Mouse (Mus musculus) neural tube, embryonic 14.5 days (tissue): ENCODE measurements around the gene Kcnh5. TPM values are rescaled to one million over a fixed set of nuclear protein-coding genes. Genes with fewer than 3 reads are reported as not detected.
A peak's percentile ranks its signal among the peaks of the same experiment; 100 is the strongest.

Source experiments
- ATAC-seq: fragments of 200-750 bp; cut with Nextera tagmentation; 2 replicates; pipeline ENCODE4 v1.8.0; 2017; ENCODE audit warnings: low read depth, mild to moderate bottlenecking, moderate TSS enrichment, moderate library complexity
- H3K27ac ChIP-seq: fragments of 300-500 bp; sonication (generic); 2 replicates; pipeline ENCODE4 v1.5.1; 2014; ENCODE audit warnings: low read depth, mild to moderate bottlenecking, control low read depth, low read length, moderate library complexity, mixed read lengths
- H3K27me3 ChIP-seq: fragments of 300-500 bp; sonication (generic); 2 replicates; pipeline ENCODE4 v1.6.1; 2014; ENCODE audit warnings: low read length; ENCODE audit not compliant: control insufficient read depth, insufficient read depth
- H3K36me3 ChIP-seq: fragments of 300-500 bp; sonication (generic); 2 replicates; pipeline ENCODE4 v1.6.1; 2014; ENCODE audit warnings: low read length, mixed read lengths; ENCODE audit not compliant: control insufficient read depth, insufficient read depth
- H3K4me1 ChIP-seq: fragments of 300-500 bp; sonication (generic); 2 replicates; pipeline ENCODE4 v1.6.1; 2014; ENCODE audit warnings: low read length; ENCODE audit not compliant: control insufficient read depth, insufficient read depth
- H3K4me2 ChIP-seq: fragments of 300-500 bp; sonication (generic); 2 replicates; pipeline ENCODE4 v1.6.1; 2014; ENCODE audit warnings: mild to moderate bottlenecking, low read depth, low read length, control low read depth
- H3K4me3 ChIP-seq: fragments of 300-500 bp; sonication (generic); 2 replicates; pipeline ENCODE4 v1.5.1; 2014; ENCODE audit warnings: low read depth, low read length, control low read depth, mixed read lengths
- H3K9ac ChIP-seq: fragments of 300-500 bp; sonication (generic); replicated peaks from 2 replicates; pipeline ENCODE4 v1.6.1; 2014; ENCODE audit warnings: low read depth, mild to moderate bottlenecking, control low read depth, low read length, mixed read lengths
- H3K9me3 ChIP-seq: fragments of 300-500 bp; sonication (generic); 2 replicates; pipeline ENCODE4 v1.6.1; 2016; ENCODE audit warnings: low read length; ENCODE audit not compliant: control insufficient read depth
- WGBS: fragments of 180-500 bp; shearing (Covaris S2); extraction: QIAGEN DNeasy Blood & Tissue Kit; methylation state at CpG from one replicate; pipeline ENCODE4 v1.1.7; 2014; 5-methylcytosine and 5-hydroxymethylcytosine counted together
- polyA plus RNA-seq: library from polyadenylated mRNA; unstranded; fragments of >200 nt; fragmentation: Nextera tagmentation; extraction: Ambion mirVana; gene quantifications from 2 replicates; pipeline ENCODE4 v1.2.1, GENCODE M21; 2014

Gene Kcnh5
- 4.4 and 6.3 TPM in 2 replicates for polyA plus RNA-seq

DNA sequence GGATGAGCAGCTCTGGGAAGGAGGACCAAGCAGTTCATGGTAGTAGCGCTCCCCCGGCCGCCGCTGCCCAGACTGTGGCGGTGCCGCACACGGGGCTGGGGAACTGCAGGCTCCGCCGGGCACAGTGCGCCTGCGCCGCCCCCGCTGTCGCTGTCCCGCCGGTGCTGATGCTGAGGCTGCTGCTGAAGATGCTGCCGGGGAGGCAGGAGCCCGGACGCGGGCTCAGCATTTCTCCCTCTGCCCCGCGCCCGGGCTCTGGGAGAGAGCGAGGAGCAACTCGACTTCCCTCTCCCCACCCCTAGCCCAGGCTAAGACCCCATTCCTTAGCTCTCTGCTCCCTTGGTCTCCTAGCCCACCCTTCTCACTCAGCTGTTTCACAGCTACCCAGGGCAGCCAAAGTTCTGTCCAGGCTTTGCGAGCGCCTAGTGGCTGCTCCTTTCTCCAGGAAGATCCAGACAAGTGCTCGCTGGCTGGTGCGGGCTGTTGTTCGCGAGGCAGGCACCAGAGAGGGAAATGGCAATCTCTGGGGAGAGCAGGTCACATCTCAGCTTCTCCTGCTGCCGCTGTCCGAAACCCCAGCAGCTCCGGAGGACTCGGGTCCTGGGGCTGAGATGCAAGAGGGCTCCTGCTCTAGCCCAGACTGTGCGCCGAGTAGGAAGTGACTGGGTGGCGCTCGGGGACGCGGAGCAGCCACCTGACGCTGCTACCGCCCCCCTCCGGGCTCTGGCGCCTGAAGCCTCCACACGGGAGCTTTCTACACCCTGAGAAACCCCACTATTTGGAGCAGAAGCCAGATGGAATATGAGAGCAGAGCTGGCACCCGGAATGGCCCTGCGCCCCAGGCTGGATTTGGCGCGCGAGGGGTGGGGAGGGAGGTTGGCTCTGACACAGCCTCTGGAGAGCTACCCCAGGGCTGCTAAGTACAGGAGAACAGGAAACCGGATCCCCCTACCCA lies at the start of gene Kcnh5:
TSS of gene Kcnh5 (minus strand) at position 642 of the 955 bp plus-strand sequence.
- Histone ChIP-seq H3K27me3 (peaks cover 4% of the 10 kb centered on the region; the same call in 1 of the 2 replicates), H3K4me2 (peak within 1 kb of the TSS; percentile 91), H3K9ac (peak within 1 kb of the TSS; percentile 65), H3K9me3 (no peaks in the 10 kb centered on the region), H3K4me3 (peak within 1 kb of the TSS; percentile 67), H3K36me3 (no peaks in the 10 kb centered on the region), H3K27ac (peak within 1 kb of the TSS; percentile 62), H3K4me1 (0 out of 2 replicates have a peak, but pooled peaks cover 4% of the 10 kb centered on the region)
- WGBS, result under 1% methylated on average over 47 of the region's 52 CpGs
- peak; percentile 97 for ATAC-seq

DNA sequence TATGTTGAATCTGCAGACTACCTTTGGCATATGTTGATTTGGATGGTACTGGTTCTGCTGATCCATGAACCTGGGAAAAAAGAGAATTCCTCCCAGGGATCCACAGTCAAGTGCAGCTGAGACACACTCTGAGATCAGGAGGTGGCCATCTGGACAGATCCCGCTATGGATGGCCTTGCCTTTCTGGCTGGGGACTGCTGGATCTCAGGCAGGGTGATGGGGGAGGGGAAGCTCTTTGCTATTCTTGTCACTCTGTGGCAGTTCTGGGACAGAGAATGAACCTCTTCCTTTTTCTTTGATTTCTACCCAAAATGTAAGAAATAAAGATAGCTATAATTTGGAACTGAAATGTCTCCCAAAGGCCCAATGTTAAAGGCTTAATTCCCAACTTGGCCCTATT lies 46.8 kb upstream of the Kcnh5 start:
- WGBS, result 78% methylated on average over 1 of the region's 1 CpGs
- Histone ChIP-seq H3K9ac (no peak overlapping the region), H3K36me3 (no peaks in the 10 kb centered on the region), H3K4me2 (no peak overlapping the region), H3K4me3 (no peak overlapping the region), H3K27me3 (no peaks in the 10 kb centered on the region), H3K4me1 (no peaks in the 10 kb centered on the region), H3K9me3 (no peaks in the 10 kb centered on the region), H3K27ac (no peak overlapping the region)
- ATAC-seq, result no peak

DNA sequence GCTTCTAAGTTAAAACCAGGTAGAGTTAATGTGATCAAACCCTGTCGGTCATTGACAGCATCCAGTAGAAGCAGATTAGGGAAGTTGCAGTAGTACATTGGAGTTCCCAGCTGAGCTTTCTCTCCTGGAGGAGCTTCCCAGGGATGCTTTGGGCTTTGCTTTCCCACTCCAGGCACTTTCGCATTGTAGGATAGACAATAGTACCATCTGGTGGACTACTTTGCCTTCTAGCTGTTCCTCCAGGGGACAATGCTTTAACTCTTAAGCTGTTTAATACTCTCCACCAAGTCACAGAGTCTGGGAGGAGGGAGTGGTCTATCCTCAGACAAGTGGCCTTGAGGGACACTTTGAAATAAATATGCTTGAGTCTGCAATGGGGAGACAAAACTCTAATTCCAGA lies 12.3 kb upstream of the Kcnh5 start:
- Histone ChIP-seq H3K4me2 (no peak overlapping the region), H3K27ac (no peak overlapping the region), H3K9me3 (no peaks in the 10 kb centered on the region), H3K9ac (no peak overlapping the region), H3K4me3 (no peak overlapping the region), H3K4me1 (no peaks in the 10 kb centered on the region), H3K36me3 (no peaks in the 10 kb centered on the region), H3K27me3 (no peaks in the 10 kb centered on the region)
- no peak for ATAC-seq
- WGBS, result 77% methylated on average over 2 of the region's 2 CpGs

DNA sequence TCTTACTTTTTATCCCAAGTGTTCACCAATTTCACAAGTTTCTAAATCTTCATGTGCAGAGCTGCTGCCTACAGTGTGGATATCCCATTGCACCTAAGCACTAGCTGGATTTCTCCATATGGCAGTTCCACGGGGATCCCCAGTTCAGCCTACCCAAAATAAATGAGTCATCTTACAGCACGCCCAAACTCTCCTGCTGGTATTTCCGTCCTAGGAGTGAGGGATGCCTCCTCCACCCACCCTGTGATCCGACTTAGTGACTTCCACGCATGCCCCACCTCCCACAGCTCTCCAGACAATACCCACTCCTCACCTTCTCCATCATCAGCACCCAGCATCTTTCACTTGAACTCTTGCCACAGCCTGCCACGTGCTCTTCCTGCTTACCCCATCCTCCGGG lies 5.5 kb upstream of the Kcnh5 start:
- Histone ChIP-seq H3K4me2 (no peak overlapping the region), H3K36me3 (no peaks in the 10 kb centered on the region), H3K9ac (no peak overlapping the region), H3K4me1 (0 out of 2 replicates have a peak, but pooled peaks cover 4% of the 10 kb centered on the region), H3K27ac (no peak overlapping the region), H3K4me3 (no peak overlapping the region), H3K9me3 (no peaks in the 10 kb centered on the region), H3K27me3 (no peaks in the 10 kb centered on the region)
- ATAC-seq, result no peak
- WGBS, result 81% methylated on average over 7 of the region's 7 CpGs

DNA sequence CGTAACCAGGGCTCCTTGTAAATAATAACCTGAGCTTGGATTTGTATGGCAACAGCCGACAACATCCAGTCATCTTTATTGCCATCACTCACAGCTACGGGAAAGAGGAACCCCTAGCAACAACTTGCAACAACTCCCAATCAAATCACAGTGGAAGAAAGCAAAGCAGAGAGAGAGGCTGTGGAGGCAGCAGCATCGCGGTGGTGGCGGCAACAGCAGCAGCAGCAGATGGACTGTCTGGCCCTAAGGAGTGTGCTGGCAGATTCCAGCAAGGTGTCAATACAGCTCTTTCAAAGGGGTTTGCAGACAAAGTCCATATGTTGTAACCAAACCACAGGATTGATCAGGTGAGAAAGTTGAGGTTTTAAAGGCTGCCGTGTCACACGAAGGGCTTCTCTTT lies 2.4 kb upstream of the Kcnh5 start:
- ATAC-seq, result no peak
- no peak overlapping the region for H3K4me3 ChIP-seq
- no peaks in the 10 kb centered on the region for H3K9me3 ChIP-seq
- peaks cover 4% of the 10 kb centered on the region; the same call in 1 of the 2 replicates for H3K27me3 ChIP-seq
- no peak overlapping the region for H3K4me2 ChIP-seq
- no peaks in the 10 kb centered on the region for H3K36me3 ChIP-seq
- H3K27ac ChIP-seq, result no peak overlapping the region
- no peak overlapping the region for H3K9ac ChIP-seq
- 0 out of 2 replicates have a peak, but pooled peaks cover 4% of the 10 kb centered on the region for H3K4me1 ChIP-seq
- 27% methylated on average over 8 of the region's 8 CpGs for WGBS

DNA sequence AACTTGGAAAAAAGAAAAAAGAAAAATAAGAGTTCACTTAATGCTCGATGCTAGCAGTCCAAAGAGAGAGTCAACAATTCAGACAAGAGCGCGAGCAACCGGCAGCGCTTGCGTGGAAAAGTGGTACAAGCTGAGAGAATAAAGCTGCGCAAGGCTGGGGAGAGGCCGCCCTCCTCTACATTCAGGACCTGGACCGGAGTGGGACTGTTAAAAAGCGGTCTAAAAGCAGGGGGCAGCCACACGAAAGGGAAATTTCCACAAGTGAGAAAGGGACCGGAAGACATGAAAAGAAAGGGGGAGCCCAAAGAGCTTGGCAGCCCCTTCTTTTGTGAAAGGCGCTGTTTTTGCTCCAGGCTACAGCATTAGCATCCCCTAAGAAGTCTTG lies 506 bp upstream of the Kcnh5 start:
- no peak for ATAC-seq
- WGBS, result under 1% methylated on average over 13 of the region's 13 CpGs
- peak overlapping the region; percentile 67 for H3K4me3 ChIP-seq
- H3K36me3 ChIP-seq, result no peaks in the 10 kb centered on the region
- H3K4me2 ChIP-seq, result peak overlapping the region; percentile 91
- no peak overlapping the region for H3K27ac ChIP-seq
- H3K4me1 ChIP-seq, result 0 out of 2 replicates have a peak, but pooled peaks cover 4% of the 10 kb centered on the region
- H3K9me3 ChIP-seq, result no peaks in the 10 kb centered on the region
- peaks cover 4% of the 10 kb centered on the region; the same call in 1 of the 2 replicates for H3K27me3 ChIP-seq
- H3K9ac ChIP-seq, result 0 out of 2 replicates have a peak overlapping the region, but pooled peaks have one; percentile 21

DNA sequence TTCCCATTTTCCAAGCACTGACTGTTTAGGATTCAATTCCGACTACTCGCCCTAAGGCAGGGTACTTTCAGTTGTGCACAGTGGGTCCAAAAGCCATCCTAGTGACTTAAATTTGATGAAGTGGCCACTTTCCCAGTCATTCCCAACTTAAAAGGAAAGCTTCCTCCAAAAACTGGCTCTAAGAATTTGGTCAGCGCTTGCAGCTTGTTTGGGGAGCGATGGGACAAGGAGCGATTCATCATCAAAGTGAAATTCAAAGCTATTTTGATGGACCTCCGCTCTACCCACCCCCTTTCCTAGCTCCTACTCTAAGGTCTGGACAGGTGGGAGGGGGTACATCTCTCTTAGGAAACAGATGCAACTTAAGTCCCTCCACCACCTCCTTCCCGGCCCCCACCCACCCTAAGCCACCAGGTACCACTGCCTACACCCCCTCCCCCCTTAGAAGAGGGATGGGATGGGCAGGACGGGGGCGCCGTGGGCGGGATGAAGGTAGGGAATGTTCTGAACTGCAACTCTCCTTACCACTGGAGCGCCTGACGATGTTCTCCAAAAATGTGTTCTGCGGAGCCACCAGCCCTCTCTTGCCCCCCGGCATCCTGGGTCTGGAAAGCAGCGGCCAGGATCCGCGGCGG lies 1.1 kb downstream of the Kcnh5 start:
- Histone ChIP-seq H3K9ac (peak overlapping the region; percentile 65), H3K4me1 (0 out of 2 replicates have a peak, but pooled peaks cover 4% of the 10 kb centered on the region), H3K36me3 (no peaks in the 10 kb centered on the region), H3K9me3 (no peaks in the 10 kb centered on the region), H3K4me2 (peak overlapping the region; percentile 91), H3K27me3 (peaks cover 4% of the 10 kb centered on the region; the same call in 1 of the 2 replicates), H3K4me3 (peak overlapping the region; percentile 67), H3K27ac (peak overlapping the region; percentile 62)
- WGBS, result 3% methylated on average over 18 of the region's 19 CpGs
- ATAC-seq, result peak; percentile 32

DNA sequence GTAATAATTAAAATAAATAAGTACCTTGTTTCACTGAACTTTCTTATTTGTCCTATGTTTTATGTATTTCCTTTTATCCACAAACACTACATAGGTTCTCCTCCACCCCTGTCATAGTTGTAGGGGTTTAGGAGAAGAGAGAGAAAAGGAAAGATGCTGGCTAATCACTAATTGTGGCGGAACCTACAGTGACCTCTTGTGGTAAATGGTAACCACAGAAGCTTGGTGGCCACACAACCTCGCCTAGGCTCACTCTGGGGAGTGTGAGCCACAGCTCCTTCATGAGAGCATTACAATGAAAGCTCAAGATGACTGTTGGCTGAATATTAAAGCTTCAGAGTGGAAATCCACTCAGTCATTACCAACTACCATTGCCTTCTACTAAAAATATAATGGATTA lies 6.2 kb downstream of the Kcnh5 start:
- H3K36me3 ChIP-seq, result no peaks in the 10 kb centered on the region
- 27% methylated on average over 2 of the region's 2 CpGs for WGBS
- no peak overlapping the region for H3K4me3 ChIP-seq
- peaks cover 2% of the 10 kb centered on the region; the same call in 1 of the 2 replicates for H3K27me3 ChIP-seq
- H3K4me1 ChIP-seq, result no peaks in the 10 kb centered on the region
- ATAC-seq, result no peak
- H3K9ac ChIP-seq, result no peak overlapping the region
- H3K4me2 ChIP-seq, result no peak overlapping the region
- H3K9me3 ChIP-seq, result no peaks in the 10 kb centered on the region
- H3K27ac ChIP-seq, result no peak overlapping the region
